Mouse (Mus musculus): Measurements from ENCODE around the gene Olfr272. TPM values are rescaled to one million over a fixed set of nuclear protein-coding genes. Genes with fewer than 3 reads are reported as not detected.

The Olfr272 gene
- total RNA-seq (2021) = not detected
- long read RNA-seq, experiment 1 = 0 reads
- long read RNA-seq, experiment 2 = 0 reads

DNA sequence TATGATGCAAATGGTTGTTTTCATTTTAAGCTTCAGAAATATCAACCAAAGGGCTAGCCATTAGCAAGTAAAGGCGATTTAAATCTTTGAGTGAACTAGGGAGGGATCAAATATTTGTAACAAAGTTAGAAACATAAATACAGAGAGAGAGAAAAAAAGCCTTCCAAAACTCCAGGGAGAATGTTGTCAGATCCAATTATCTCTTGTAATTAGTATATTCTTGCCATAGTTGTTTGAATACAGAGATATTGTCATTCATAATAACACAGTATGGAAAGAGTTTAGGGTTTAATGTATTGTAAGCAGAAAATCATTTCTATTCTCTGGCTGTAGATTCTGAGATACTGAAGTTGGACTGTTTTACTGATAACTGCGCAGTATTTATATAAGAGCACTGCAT, at the start of gene Olfr272:
Gene Olfr272, minus strand, starts transcription at position 101 of the 400 bp plus-strand sequence.
- TF ChIP-seq CTCF (IDR thresholded peaks at IDR 0.05) = no peak
- Histone ChIP-seq H3K27ac (no peak within 1 kb of the TSS), H3K4me3 (no peak within 1 kb of the TSS)
- DNase-seq (ENCODE audit: extremely low spot score in 1 of 2, low spot score in 2 of 2) = no peak
- intact Hi-C loops (cut with DNase I) = no loop called here

DNA sequence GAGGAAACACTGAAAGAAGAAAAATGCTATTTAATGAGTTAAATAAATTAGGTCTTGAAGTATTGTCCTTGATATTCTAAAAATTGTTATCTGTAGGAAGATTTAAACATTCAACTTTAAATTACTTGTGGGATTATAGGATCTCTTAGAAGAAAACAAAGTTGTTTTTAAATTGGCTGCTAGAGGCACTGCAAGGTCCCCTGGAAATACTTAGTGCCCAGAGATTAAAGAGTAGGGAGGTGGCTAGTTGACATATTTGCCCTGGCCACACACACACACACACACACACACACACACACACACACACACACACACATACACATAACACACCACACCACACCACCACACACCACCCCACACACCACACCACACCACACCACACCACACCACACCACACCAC, 45.3 kb upstream of the Olfr272 start, which contains the start of gene Olfr270:
Gene Olfr270, plus strand, starts transcription at position 301 of the 400 bp plus-strand sequence.
- no peak within 1 kb of the TSS for H3K27ac ChIP-seq
- no peak for TF ChIP-seq CTCF (IDR thresholded peaks at IDR 0.05)
- intact Hi-C loops (cut with DNase I) = no loop called here
- no peak for DNase-seq (ENCODE audit: extremely low spot score in 1 of 2, low spot score in 2 of 2)
- H3K4me3 ChIP-seq = no peak within 1 kb of the TSS

DNA sequence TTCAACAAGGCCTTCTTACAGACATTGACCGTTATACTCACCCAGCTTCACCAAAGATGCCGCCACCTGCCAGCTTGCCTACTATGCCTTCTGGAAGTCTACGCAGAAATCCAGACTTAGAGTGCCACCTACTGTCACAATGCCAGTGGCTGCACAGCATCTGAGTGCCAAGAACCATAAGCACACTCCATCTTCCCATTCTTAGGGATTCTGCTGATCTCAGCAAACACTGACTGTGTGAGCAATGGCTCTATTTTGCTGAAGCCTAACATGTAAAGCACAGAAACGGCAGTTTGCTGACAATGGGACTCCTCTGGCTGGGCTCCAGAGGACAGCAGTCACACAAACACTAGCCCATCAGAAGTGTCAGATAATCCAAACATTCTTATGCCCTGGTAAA, 39.7 kb upstream of the Olfr272 start:
- peak; percentile 45 to 54 for DNase-seq (ENCODE audit: extremely low spot score in 1 of 2, low spot score in 2 of 2)
- Histone ChIP-seq H3K27ac (no peak overlapping the region), H3K4me3 (no peak overlapping the region)
- intact Hi-C loops (cut with DNase I) = no loop called here
- TF ChIP-seq CTCF (IDR thresholded peaks at IDR 0.05) = peak; percentile 70

GRCm38 (mm10) chr4:52949005-52949404, 30.0 kb upstream of the Olfr272 start:
- no peak for TF ChIP-seq CTCF (IDR thresholded peaks at IDR 0.05)
- Histone ChIP-seq H3K27ac (no peak overlapping the region), H3K4me3 (no peak overlapping the region)
- no peak for DNase-seq (ENCODE audit: extremely low spot score in 1 of 2, low spot score in 2 of 2)
- intact Hi-C loops (cut with DNase I) = no loop called here

DNA sequence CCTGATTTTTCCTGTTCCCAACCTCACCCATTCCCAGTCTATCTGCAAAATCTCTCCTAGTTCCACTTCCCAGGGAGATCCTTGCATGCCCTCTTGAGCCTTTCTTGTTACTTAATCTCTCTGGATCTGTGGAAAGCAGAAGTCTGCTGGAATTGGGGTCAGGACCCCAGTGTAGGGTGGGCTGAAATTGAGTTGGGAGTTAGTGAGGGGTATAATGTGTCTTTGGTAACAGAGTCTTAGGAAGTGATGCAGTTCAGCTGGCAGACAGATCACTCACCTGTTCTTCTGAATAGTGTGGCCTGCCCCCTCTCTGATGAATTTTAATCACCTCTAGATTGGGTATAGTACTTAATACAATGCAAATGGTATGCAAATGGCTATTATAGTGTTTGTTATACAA, 27.7 kb upstream of the Olfr272 start:
- TF ChIP-seq CTCF (IDR thresholded peaks at IDR 0.05) = no peak
- intact Hi-C loops (cut with DNase I) = no loop called here
- no peak for DNase-seq (ENCODE audit: extremely low spot score in 1 of 2, low spot score in 2 of 2)
- Histone ChIP-seq H3K27ac (no peak overlapping the region), H3K4me3 (no peak overlapping the region)

DNA sequence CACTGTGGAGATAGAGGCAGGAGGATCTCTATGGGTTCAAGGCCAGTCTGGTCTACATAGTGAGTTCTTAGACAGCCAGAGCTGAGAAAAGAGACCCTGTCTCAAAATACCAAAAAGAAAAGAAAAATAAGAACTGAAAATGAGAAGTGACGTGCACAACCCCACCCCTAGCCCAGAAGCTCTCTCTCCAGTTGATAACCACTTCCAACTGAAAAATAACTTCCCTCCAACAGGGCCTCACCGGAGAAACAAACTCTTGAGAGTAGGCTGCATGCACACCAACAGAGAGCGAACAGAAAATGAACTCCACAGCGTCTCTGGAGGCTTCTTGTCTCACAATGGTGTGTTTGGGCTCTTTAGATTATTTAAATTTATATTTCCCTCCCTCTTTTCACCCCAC, 11.5 kb upstream of the Olfr272 start:
- H3K4me3 ChIP-seq = no peak overlapping the region
- H3K27ac ChIP-seq = no peak overlapping the region
- no peak for DNase-seq (ENCODE audit: extremely low spot score in 1 of 2, low spot score in 2 of 2)
- TF ChIP-seq CTCF (IDR thresholded peaks at IDR 0.05) = no peak
- intact Hi-C loops (cut with DNase I) = no loop called here

- Histone ChIP-seq H3K4me3 (no peak overlapping the region), H3K27ac (no peak overlapping the region)
- DNase-seq (ENCODE audit: extremely low spot score in 1 of 2, low spot score in 2 of 2) = no peak
- TF ChIP-seq CTCF (IDR thresholded peaks at IDR 0.05) = no peak
- intact Hi-C loops (cut with DNase I) = no loop called here
Observed at GRCm38 (mm10) chr4:52917311-52917688, 1.7 kb downstream of the Olfr272 start.

- DNase-seq (ENCODE audit: extremely low spot score in 1 of 2, low spot score in 2 of 2) = no peak
- intact Hi-C loops (cut with DNase I) = no loop called here
- Histone ChIP-seq H3K4me3 (no peak overlapping the region), H3K27ac (no peak overlapping the region)
- TF ChIP-seq CTCF (IDR thresholded peaks at IDR 0.05) = no peak
Observed at GRCm38 (mm10) chr4:52916659-52917310, 2.2 kb downstream of the Olfr272 start.

DNA sequence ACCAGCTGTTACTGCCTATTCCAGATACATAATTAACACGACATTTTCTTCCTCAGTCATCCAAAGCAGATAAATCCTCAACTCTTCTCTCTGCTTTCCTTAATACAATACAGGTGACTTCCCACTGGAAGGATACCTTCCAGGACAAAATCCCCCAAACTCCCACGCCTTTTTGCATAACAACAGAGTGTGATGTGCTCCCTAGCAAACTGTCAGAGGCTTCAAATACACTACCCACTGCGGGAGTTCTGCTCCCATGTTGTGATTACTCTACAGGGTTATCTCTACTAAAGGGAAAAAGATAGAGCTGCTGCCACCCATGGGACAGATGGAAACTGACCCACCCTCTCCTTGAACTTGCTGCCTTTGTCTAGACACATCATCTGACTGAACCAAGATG, 6.6 kb downstream of the Olfr272 start:
- intact Hi-C loops (cut with DNase I) = no loop called here
- TF ChIP-seq CTCF (IDR thresholded peaks at IDR 0.05) = no peak
- Histone ChIP-seq H3K27ac (no peak overlapping the region), H3K4me3 (no peak overlapping the region)
- no peak for DNase-seq (ENCODE audit: extremely low spot score in 1 of 2, low spot score in 2 of 2)

DNA sequence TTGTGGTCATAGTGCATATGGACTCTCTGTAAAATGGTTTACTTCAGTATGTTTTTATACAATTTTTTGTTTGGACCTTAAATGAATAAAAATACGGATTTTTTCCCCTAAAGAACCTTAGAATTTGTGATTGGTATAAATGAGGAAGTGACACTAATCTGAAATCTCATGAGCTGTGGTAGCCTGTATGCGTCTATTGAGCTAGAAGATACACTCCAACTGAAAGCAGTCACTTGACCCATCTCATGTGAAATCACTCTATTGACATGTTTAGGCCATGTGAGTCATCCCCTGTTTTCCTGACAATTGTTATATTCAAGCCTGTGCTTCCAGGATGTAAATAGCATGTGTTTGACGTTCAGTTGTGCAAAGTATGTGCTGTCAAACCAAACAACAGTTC, 9.4 kb downstream of the Olfr272 start:
- no peak for TF ChIP-seq CTCF (IDR thresholded peaks at IDR 0.05)
- intact Hi-C loops (cut with DNase I) = no loop called here

DNA sequence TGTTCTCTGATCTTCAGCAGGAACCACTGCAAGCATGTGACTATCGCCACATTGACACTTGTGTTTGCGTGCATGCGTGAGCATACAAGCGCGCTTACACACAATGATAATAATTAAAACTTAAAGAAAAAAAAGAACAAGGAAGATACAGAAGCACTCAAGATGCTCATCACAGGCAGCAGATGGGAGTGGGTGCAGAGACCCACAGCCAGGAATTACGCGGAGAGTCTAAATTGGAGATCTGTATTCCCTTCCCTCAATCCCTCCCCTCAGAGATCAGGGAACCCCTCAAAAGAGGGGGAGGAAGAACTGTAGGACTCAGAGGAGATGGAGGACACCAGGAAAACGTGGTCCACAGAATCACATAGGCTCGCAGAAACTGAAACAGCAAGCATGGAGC, 54.8 kb downstream of the Olfr272 start:
- Histone ChIP-seq H3K27ac (no peak overlapping the region), H3K4me3 (no peak overlapping the region)
- no peak for TF ChIP-seq CTCF (IDR thresholded peaks at IDR 0.05)
- no peak for DNase-seq (ENCODE audit: extremely low spot score in 1 of 2, low spot score in 2 of 2)
- intact Hi-C loops (cut with DNase I) = no loop called here

More for the DNA sequence above, 9.4 kb downstream of the Olfr272 start:
- Histone ChIP-seq H3K4me3 (no peak overlapping the region), H3K27ac (no peak overlapping the region)
- DNase-seq (ENCODE audit: extremely low spot score in 1 of 2, low spot score in 2 of 2) = no peak

Other genes starting within 250 kb of the Olfr272 start
- gene Olfr275, start 104.6 kb downstream of the Olfr272 start, total RNA-seq (2021) = not detected
- not detected for gene Olfr273, start 59.9 kb downstream of the Olfr272 start, total RNA-seq (2021)
- gene Olfr270, start 45.4 kb upstream of the Olfr272 start, total RNA-seq (2021) = not detected
- gene Nipsnap3a, start 70.1 kb upstream of the Olfr272 start, total RNA-seq (2021) = not detected
- 10 to 100 TPM; 11.1 to 13.1 TPM for gene Nipsnap3b, start 92.7 kb upstream of the Olfr272 start, total RNA-seq (2021)
- 10 to 100 TPM; 17.0 to 19.5 TPM for gene Abca1, start 240.7 kb upstream of the Olfr272 start, total RNA-seq (2021)